In genomic region chr9:60477991-60478750, GRCm38 (mm10) we compare ENCODE assay signal across 12 mouse cellular contexts. TPM values are rescaled to one million over a fixed set of nuclear protein-coding genes. Genes with fewer than 3 reads are reported as not detected.
DNase-seq lines count a peak whose midpoint lies in the region; ATAC-seq and TF ChIP-seq lines count a peak whose summit lies in the region.
"Had no signal": no experiment of that assay in that cellular context is flagged by ENCODE, and none has a peak within 500 bp of the region (broad histone marks: within the 10 kb centered on the region; RNA-seq: fewer than 3 reads in every experiment).

No protein-coding gene starts in this region.

- TF ChIP-seq CTCF in intestine, postnatal 0 days (IDR thresholded peaks at IDR 0.05; ENCODE audit: low read depth), result no peak

- peak; percentile 10 for DNase-seq in urinary bladder, postnatal 14 days (ENCODE audit: low spot score)
- no peak for DNase-seq in urinary bladder, postnatal 4 days (ENCODE audit: low spot score in 2 of 2)
- no peak for DNase-seq in hindbrain, embryonic 14.5 days (ENCODE audit: low spot score)
- no peak for DNase-seq in gastrocnemius, adult 18-20 months (ENCODE audit: low spot score)
- DNase-seq: cerebellum, adult 8-10 months; spleen, adult 18-20 months; thymus, postnatal 25 days had no signal

- H3K27ac ChIP-seq in intestine, postnatal 0 days (ENCODE audit: low read depth, low read length), result no peak overlapping the region
- H3K27ac ChIP-seq in lung, embryonic 15.5 days, result peak overlapping the region; percentile 62
- no peak overlapping the region for H3K27ac ChIP-seq in forebrain, embryonic 16.5 days (ENCODE audit: low read length)
- H3K27ac ChIP-seq in hindbrain, embryonic 14.5 days, result no peak overlapping the region
- H3K27ac ChIP-seq: neural tube, embryonic 15.5 days had no signal

- H3K9ac ChIP-seq in intestine, postnatal 0 days (ENCODE audit: low read depth, low read length), result no peak overlapping the region
- H3K9ac ChIP-seq in lung, embryonic 15.5 days, result no peak overlapping the region
- no peak overlapping the region for H3K9ac ChIP-seq in forebrain, embryonic 16.5 days (replicated peaks; ENCODE audit: low read depth, low read length)
- no peak overlapping the region for H3K9ac ChIP-seq in hindbrain, embryonic 14.5 days
- H3K9ac ChIP-seq: neural tube, embryonic 15.5 days had no signal

- no peaks in the 10 kb centered on the region for H3K36me3 ChIP-seq in intestine, postnatal 0 days (ENCODE audit: control insufficient read depth, insufficient read depth)
- H3K36me3 ChIP-seq in lung, embryonic 15.5 days, result no peaks in the 10 kb centered on the region
- H3K36me3 ChIP-seq in forebrain, embryonic 16.5 days (ENCODE audit: control insufficient read depth, insufficient read depth), result no peaks in the 10 kb centered on the region
- H3K36me3 ChIP-seq in hindbrain, embryonic 14.5 days (replicated peaks; ENCODE audit: control insufficient read depth, insufficient read depth), result no peaks in the 10 kb centered on the region
- H3K36me3 ChIP-seq: neural tube, embryonic 15.5 days had no signal

- H3K4me3 ChIP-seq in intestine, postnatal 0 days (ENCODE audit: low read depth, low read length), result no peak overlapping the region
- H3K4me3 ChIP-seq in lung, embryonic 15.5 days, result no peak overlapping the region
- no peak overlapping the region for H3K4me3 ChIP-seq in forebrain, embryonic 16.5 days (replicated peaks; ENCODE audit: low read length)
- no peak overlapping the region for H3K4me3 ChIP-seq in hindbrain, embryonic 14.5 days (replicated peaks; ENCODE audit: low read length)
- H3K4me3 ChIP-seq: neural tube, embryonic 15.5 days had no signal

- H3K27me3 ChIP-seq in intestine, postnatal 0 days (replicated peaks; ENCODE audit: control insufficient read depth, insufficient read depth, low read length), result no peaks in the 10 kb centered on the region
- H3K27me3 ChIP-seq in lung, embryonic 15.5 days, result no peaks in the 10 kb centered on the region
- H3K27me3 ChIP-seq in forebrain, embryonic 16.5 days (replicated peaks; ENCODE audit: control insufficient read depth, insufficient read depth, low read length), result no peaks in the 10 kb centered on the region
- no peaks in the 10 kb centered on the region for H3K27me3 ChIP-seq in hindbrain, embryonic 14.5 days (ENCODE audit: control insufficient read depth, insufficient read depth, low read length)
- H3K27me3 ChIP-seq: neural tube, embryonic 15.5 days had no signal

- ATAC-seq in intestine, postnatal 0 days, result no peak
- ATAC-seq in lung, embryonic 15.5 days (ENCODE audit: borderline replicate concordance, extremely low read depth, low FRiP score, low TSS enrichment), result peak; percentile 89
- ATAC-seq in forebrain, embryonic 16.5 days, result no peak
- ATAC-seq in hindbrain, embryonic 14.5 days (ENCODE audit: low FRiP score), result no peak
- ATAC-seq: hindbrain, embryonic 16.5 days had no signal

- H3K9me3 ChIP-seq in intestine, postnatal 0 days (ENCODE audit: control insufficient read depth), result no peaks in the 10 kb centered on the region
- no peaks in the 10 kb centered on the region for H3K9me3 ChIP-seq in lung, embryonic 15.5 days
- no peaks in the 10 kb centered on the region for H3K9me3 ChIP-seq in forebrain, embryonic 16.5 days (ENCODE audit: control insufficient read depth, low read length)
- no peaks in the 10 kb centered on the region for H3K9me3 ChIP-seq in hindbrain, embryonic 14.5 days (ENCODE audit: control insufficient read depth, low read length)
- H3K9me3 ChIP-seq: neural tube, embryonic 15.5 days had no signal

- 18% methylated on average over 14 of the region's 14 CpGs for WGBS in intestine, postnatal 0 days
- 5% methylated on average over 14 of the region's 14 CpGs for WGBS in lung, embryonic 15.5 days
- 76% methylated on average over 14 of the region's 14 CpGs for WGBS in forebrain, embryonic 16.5 days
- WGBS in hindbrain, embryonic 14.5 days, result 83% methylated on average over 14 of the region's 14 CpGs

- H3K4me1 ChIP-seq in intestine, postnatal 0 days (replicated peaks; ENCODE audit: control insufficient read depth, insufficient read depth, low read length), result 0 out of 2 replicates have a peak, but pooled peaks cover 3% of the 10 kb centered on the region
- peaks cover 30% of the 10 kb centered on the region for H3K4me1 ChIP-seq in lung, embryonic 15.5 days
- peaks cover 10% of the 10 kb centered on the region for H3K4me1 ChIP-seq in forebrain, embryonic 16.5 days (replicated peaks; ENCODE audit: control insufficient read depth, insufficient read depth, low read length)
- no peaks in the 10 kb centered on the region for H3K4me1 ChIP-seq in hindbrain, embryonic 14.5 days (replicated peaks; ENCODE audit: control insufficient read depth, insufficient read depth, low read length)

- peak overlapping the region; percentile 41 for H3K4me2 ChIP-seq in intestine, postnatal 0 days (replicated peaks; ENCODE audit: low read depth)
- H3K4me2 ChIP-seq in lung, embryonic 15.5 days, result peak overlapping the region; percentile 28
- no peak overlapping the region for H3K4me2 ChIP-seq in forebrain, embryonic 16.5 days (ENCODE audit: low read length)
- H3K4me2 ChIP-seq in hindbrain, embryonic 14.5 days (replicated peaks), result no peak overlapping the region
- H3K4me2 ChIP-seq: neural tube, embryonic 15.5 days had no signal

RNA-seq across cellular contexts. Expression of gene Thsd4, which starts 43.7 kb away (rescaled TPM):
- polyA plus RNA-seq in intestine, postnatal 0 days (2015; fragmentation: Nextera tagmentation; extraction: Ambion mirVana), result 11.4 and 13.6 TPM in 2 replicates
- 9.6 and 10.0 TPM in 2 replicates for polyA plus RNA-seq in lung, embryonic 15.5 days (2015; fragmentation: Nextera tagmentation; extraction: Ambion mirVana)
- 5.0 and 5.9 TPM in 2 replicates for polyA plus RNA-seq in forebrain, embryonic 16.5 days (2015; fragmentation: Nextera tagmentation; extraction: Ambion mirVana)
- 4.1 and 6.4 TPM in 2 replicates for polyA plus RNA-seq in hindbrain, embryonic 14.5 days (2014; fragmentation: Nextera tagmentation; extraction: Ambion mirVana)
- total RNA-seq in gastrocnemius, adult 18-20 months (2021), result under 1 TPM; 0.45 to 0.82 TPM

Comparison
In these comparisons a context has a peak if more than half of its experiments do, and no peak if none do; other contexts are left out.
1. H3K4me2 ChIP-seq: peak in intestine, postnatal 0 days (single experiment) and lung, embryonic 15.5 days (single experiment); none in forebrain, embryonic 16.5 days (single experiment) and hindbrain, embryonic 14.5 days (single experiment).